Mouse (Mus musculus) kidney, adult 2 months (tissue): ENCODE data around the gene Stac. TPM values are rescaled to one million over a fixed set of nuclear protein-coding genes. Genes with fewer than 3 reads are reported as not detected.

ENCODE experiments used
- DNase-seq: peaks from one replicate; pipeline ENCODE4 v3.0.0; 2021
- H3K27ac ChIP-seq: fragments of 200-500 bp; 2 replicates; pipeline ENCODE4 v1.5.1; 2012; ENCODE audit warnings: low read depth, low read length, control low read depth, inconsistent platforms; ENCODE audit not compliant: insufficient read depth
- H3K27me3 ChIP-seq: fragments of 200-500 bp; replicated peaks from 2 replicates; pipeline ENCODE4 v1.6.1; 2012; ENCODE audit warnings: mild to moderate bottlenecking, moderate library complexity, low read length, inconsistent platforms; ENCODE audit not compliant: control insufficient read depth, insufficient read depth
- H3K36me3 ChIP-seq: fragments of 200-500 bp; 2 replicates; pipeline ENCODE4 v1.6.1; 2012; ENCODE audit warnings: mild to moderate bottlenecking, moderate library complexity, low read length, inconsistent platforms; ENCODE audit not compliant: control insufficient read depth, insufficient read depth
- H3K4me1 ChIP-seq: fragments of 200-500 bp; 2 replicates; pipeline ENCODE4 v1.6.1; 2011; ENCODE audit warnings: low read length; ENCODE audit not compliant: control insufficient read depth, insufficient read depth
- H3K4me3 ChIP-seq: fragments of 200-500 bp; 2 replicates; pipeline ENCODE4 v1.5.1; 2011; ENCODE audit warnings: mild to moderate bottlenecking, low read depth, low read length, control low read depth; ENCODE audit not compliant: insufficient read depth
- CTCF ChIP-seq: fragments of 200-500 bp; conservative IDR thresholded peaks from 2 replicates; pipeline ENCODE4 v1.5.1; 2011; ENCODE audit warnings: low read depth, mild to moderate bottlenecking, control low read depth, low read length, moderate library complexity, mixed read lengths; ENCODE audit not compliant: insufficient read depth, insufficient read length
- POLR2A ChIP-seq: fragments of 200-500 bp; IDR thresholded peaks from one replicate; pipeline ENCODE4 v1.6.1; 2011; ENCODE audit warnings: low read depth, low read length, control low read depth
- WGBS: fragments of 180-500 bp; shearing (Covaris S2); methylation state at CpG from one replicate; pipeline ENCODE4 v1.1.7; 2018; 5-methylcytosine and 5-hydroxymethylcytosine counted together
- polyA plus RNA-seq: library from polyadenylated mRNA; depleted of rRNA; stranded (reverse); fragments of >200 nt; gene quantifications from 2 replicates; pipeline ENCODE4 v1.2.3, GENCODE M21; 2012

Gene Stac
- polyA plus RNA-seq, 1 experiment: 0.39 TPM

- TF ChIP-seq CTCF: no peak
- TF ChIP-seq POLR2A: no peak
These were observed 139.7 kb downstream of the Stac start for GRCm38 (mm10) chr9:111550281-111550962.

DNA sequence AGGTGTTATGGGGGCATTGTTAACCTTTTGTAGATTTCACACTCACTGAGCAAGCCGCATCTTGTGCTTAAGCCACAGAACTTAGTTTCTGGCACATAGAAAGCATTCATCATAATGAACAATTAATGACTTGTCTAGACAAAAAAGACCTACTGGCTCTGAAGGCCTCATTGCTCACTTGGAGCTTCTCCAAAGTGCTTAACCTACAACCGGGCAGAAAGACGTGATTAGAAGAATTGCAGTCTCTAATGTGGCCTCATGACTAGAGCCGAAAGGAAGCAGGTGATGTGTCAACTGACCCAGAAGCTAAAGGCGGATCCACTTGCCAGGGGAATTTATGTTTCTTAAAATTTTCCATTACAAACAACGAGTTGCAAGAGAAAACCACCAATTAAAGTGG is 147.5 kb downstream of the Stac start:
- H3K27me3 ChIP-seq: no peaks in the 10 kb centered on the region
- 41% methylated on average over 6 of the region's 6 CpGs for WGBS
- H3K4me3 ChIP-seq: no peak overlapping the region
- H3K27ac ChIP-seq: no peak overlapping the region
- H3K4me1 ChIP-seq: no peaks in the 10 kb centered on the region
- H3K36me3 ChIP-seq: no peaks in the 10 kb centered on the region
- TF ChIP-seq POLR2A: no peak
- DNase-seq: peak; percentile 15

More at GRCm38 (mm10) chr9:111550281-111550962, 139.7 kb downstream of the Stac start:
- Histone ChIP-seq H3K4me1 (no peaks in the 10 kb centered on the region), H3K27me3 (no peaks in the 10 kb centered on the region), H3K4me3 (no peak overlapping the region), H3K27ac (no peak overlapping the region), H3K36me3 (no peaks in the 10 kb centered on the region)
- 74% methylated on average over 21 of the region's 21 CpGs for WGBS
- DNase-seq: no peak

DNA sequence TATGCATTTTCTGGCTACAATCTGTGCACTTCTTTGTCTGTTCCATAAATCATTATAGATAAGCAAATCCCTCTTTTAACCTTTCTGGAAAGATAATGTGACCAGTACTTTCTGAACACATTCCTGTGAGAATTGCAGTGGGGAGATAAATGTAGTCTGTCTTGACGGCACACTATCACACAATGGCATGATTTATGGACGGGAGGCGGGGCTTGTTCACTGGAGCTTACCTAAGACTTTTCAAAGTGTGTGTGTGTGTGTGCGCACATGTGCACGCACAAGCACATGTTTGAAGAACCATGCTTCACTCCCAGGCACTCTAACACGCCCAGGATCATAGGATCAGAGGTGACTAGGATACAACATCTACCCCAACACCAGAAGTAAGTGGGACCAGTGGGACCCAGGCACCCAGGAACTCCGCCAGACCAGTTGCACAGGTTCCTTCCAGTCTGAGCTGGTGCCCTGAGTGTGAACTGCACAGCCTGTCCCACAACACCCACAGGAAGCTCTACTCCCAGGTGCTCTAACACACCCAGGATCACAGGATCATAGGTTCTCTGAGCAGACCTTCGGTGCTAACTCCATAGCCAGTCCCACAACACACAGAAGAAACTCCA is 154.6 kb downstream of the Stac start:
- Histone ChIP-seq H3K27me3 (no peaks in the 10 kb centered on the region), H3K4me3 (no peak overlapping the region), H3K27ac (no peak overlapping the region), H3K36me3 (no peaks in the 10 kb centered on the region), H3K4me1 (no peaks in the 10 kb centered on the region)
- TF ChIP-seq CTCF (no peak), POLR2A (no peak)
- no peak for DNase-seq
- 72% methylated on average over 8 of the region's 8 CpGs for WGBS

GRCm38 (mm10) chr9:111534744-111535423 is 155.3 kb downstream of the Stac start:
- Histone ChIP-seq H3K27ac (no peak overlapping the region), H3K36me3 (no peaks in the 10 kb centered on the region), H3K4me1 (no peaks in the 10 kb centered on the region), H3K27me3 (no peaks in the 10 kb centered on the region), H3K4me3 (no peak overlapping the region)
- TF ChIP-seq CTCF: no peak
- TF ChIP-seq POLR2A: no peak
- no peak for DNase-seq
- WGBS: 44% methylated on average over 7 of the region's 7 CpGs

GRCm38 (mm10) chr9:111523871-111524270 is 166.3 kb downstream of the Stac start:
- Histone ChIP-seq H3K27ac (no peak overlapping the region), H3K27me3 (no peaks in the 10 kb centered on the region), H3K36me3 (no peaks in the 10 kb centered on the region), H3K4me3 (no peak overlapping the region), H3K4me1 (no peaks in the 10 kb centered on the region)
- no peak for TF ChIP-seq POLR2A
- no peak for TF ChIP-seq CTCF
- WGBS: 94% methylated on average over 3 of the region's 3 CpGs
- DNase-seq: no peak

DNA sequence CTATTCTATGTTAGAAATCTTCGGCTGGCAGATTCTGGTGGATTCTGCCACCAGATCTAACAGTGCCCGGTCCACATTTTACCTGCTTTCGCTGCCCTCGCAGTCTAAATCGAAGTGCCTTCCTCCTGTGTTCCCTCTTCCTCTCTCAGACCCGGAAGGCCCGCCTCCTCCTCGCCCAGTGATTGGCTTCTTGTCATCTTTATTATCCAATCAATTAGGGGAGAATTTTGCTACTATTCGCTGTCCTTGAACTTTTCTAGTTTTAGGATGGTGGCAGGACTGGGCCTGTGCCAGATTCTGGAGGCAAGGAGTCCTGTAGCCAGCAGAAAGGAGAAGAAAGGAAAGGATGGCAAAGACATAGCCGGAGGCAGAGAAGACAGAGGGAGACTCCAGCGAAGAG is 167.0 kb downstream of the Stac start:
- no peaks in the 10 kb centered on the region for H3K36me3 ChIP-seq
- WGBS: 91% methylated on average over 11 of the region's 11 CpGs
- DNase-seq: no peak
- H3K27ac ChIP-seq: no peak overlapping the region
- no peak overlapping the region for H3K4me3 ChIP-seq
- no peaks in the 10 kb centered on the region for H3K27me3 ChIP-seq
- H3K4me1 ChIP-seq: no peaks in the 10 kb centered on the region
- TF ChIP-seq POLR2A: no peak
- TF ChIP-seq CTCF: no peak

DNA sequence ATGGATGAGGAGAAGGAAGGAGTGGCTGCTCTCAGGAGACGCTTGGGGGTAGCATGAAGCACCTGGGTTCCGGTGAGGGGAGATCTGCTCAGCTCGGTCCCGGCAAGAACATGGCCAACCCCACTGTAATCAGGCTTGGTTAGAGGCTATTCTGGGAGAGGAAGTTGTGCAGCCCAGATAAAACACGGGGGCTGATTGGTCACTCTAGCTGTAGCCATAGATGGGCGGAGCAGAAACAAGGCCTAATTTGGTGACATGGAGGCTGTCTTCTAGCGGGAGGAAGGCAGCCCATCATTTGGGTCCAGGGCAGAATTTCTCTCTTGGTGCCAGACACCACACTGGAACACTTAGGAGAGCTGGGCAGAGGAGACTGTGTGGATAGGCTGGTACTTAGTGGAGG is 167.9 kb downstream of the Stac start:
- DNase-seq: no peak
- Histone ChIP-seq H3K4me1 (no peaks in the 10 kb centered on the region), H3K4me3 (no peak overlapping the region), H3K36me3 (no peaks in the 10 kb centered on the region), H3K27ac (no peak overlapping the region), H3K27me3 (no peaks in the 10 kb centered on the region)
- no peak for TF ChIP-seq CTCF
- TF ChIP-seq POLR2A: no peak
- 93% methylated on average over 7 of the region's 7 CpGs for WGBS
